Mouse (Mus musculus) midbrain, embryonic 10.5 days (tissue): ENCODE results near the gene Cops4. TPM values are rescaled to one million over a fixed set of nuclear protein-coding genes. Genes with fewer than 3 reads are reported as not detected.

Experiments
- DNase-seq: peaks from one replicate; pipeline ENCODE4 v3.0.0-alpha.2; 2017; ENCODE audit warnings: low spot score
- H3K27ac ChIP-seq: fragments of 300-500 bp; sonication (generic); replicated peaks from 2 replicates; pipeline ENCODE4 v1.5.1; 2016; ENCODE audit warnings: mild to moderate bottlenecking
- H3K27me3 ChIP-seq: fragments of 300-500 bp; sonication (generic); 2 replicates; pipeline ENCODE4 v1.6.1; 2016; ENCODE audit warnings: low read depth, mild to moderate bottlenecking; ENCODE audit not compliant: poor library complexity, severe bottlenecking
- H3K36me3 ChIP-seq: fragments of 300-500 bp; sonication (generic); 2 replicates; pipeline ENCODE4 v1.6.1; 2016; ENCODE audit warnings: mild to moderate bottlenecking, moderate library complexity
- H3K4me1 ChIP-seq: fragments of 300-500 bp; sonication (generic); 2 replicates; pipeline ENCODE4 v1.6.1; 2016
- H3K4me3 ChIP-seq: fragments of 300-500 bp; sonication (generic); 2 replicates; pipeline ENCODE4 v1.5.1; 2016; ENCODE audit warnings: mild to moderate bottlenecking, moderate library complexity
- H3K9me3 ChIP-seq: fragments of 300-500 bp; sonication (generic); replicated peaks from 2 replicates; pipeline ENCODE4 v1.6.1; 2016; ENCODE audit warnings: mild to moderate bottlenecking
- WGBS: fragments of 180-500 bp; shearing (Covaris S2); methylation state at CpG from one replicate; pipeline ENCODE4 v1.1.7; 2016; 5-methylcytosine and 5-hydroxymethylcytosine counted together
- polyA plus RNA-seq: library from polyadenylated mRNA; unstranded; fragments of >200 nt; fragmentation: Nextera tagmentation; extraction: Ambion mirVana; gene quantifications from 2 replicates; pipeline ENCODE4 v1.2.1, GENCODE M21; 2016

The Cops4 gene
- polyA plus RNA-seq, 1 experiment from 2014 or later: 245 TPM

- H3K4me3 ChIP-seq: no peak overlapping the region
- H3K36me3 ChIP-seq: no peaks in the 10 kb centered on the region
- H3K4me1 ChIP-seq: no peaks in the 10 kb centered on the region
- DNase-seq: no peak
- H3K27ac ChIP-seq: no peak overlapping the region; the same call in 1 of the 2 replicates
- 76% methylated on average over 18 of the region's 18 CpGs for whole genome bisulfite sequencing
- no peaks in the 10 kb centered on the region for H3K27me3 ChIP-seq
- H3K9me3 ChIP-seq: no peaks in the 10 kb centered on the region
Observed at GRCm38 (mm10) chr5:100569250-100569934, 51.3 kb downstream of the Cops4 start.

- DNase-seq: no peak
- Histone ChIP-seq H3K9me3 (no peaks in the 10 kb centered on the region), H3K27me3 (no peaks in the 10 kb centered on the region), H3K4me3 (no peak overlapping the region), H3K27ac (no peak overlapping the region), H3K36me3 (no peaks in the 10 kb centered on the region), H3K4me1 (no peaks in the 10 kb centered on the region)
- WGBS: 76% methylated on average over 13 of the region's 13 CpGs
Observed at GRCm38 (mm10) chr5:100569997-100570595, 52.0 kb downstream of the Cops4 start.

GRCm38 (mm10) chr5:100570716-100571115 is 52.6 kb downstream of the Cops4 start:
- Histone ChIP-seq H3K27ac (no peak overlapping the region), H3K27me3 (no peaks in the 10 kb centered on the region), H3K9me3 (no peaks in the 10 kb centered on the region), H3K4me3 (no peak overlapping the region), H3K4me1 (no peaks in the 10 kb centered on the region), H3K36me3 (no peaks in the 10 kb centered on the region)
- 49% methylated on average over 8 of the region's 8 CpGs for WGBS
- DNase-seq: no peak

GRCm38 (mm10) chr5:100572069-100572468 is 54.0 kb downstream of the Cops4 start, which contains the start of gene Plac8:
Plac8 (minus strand) TSS chr5:100572245.
- WGBS: 40% methylated on average over 7 of the region's 7 CpGs
- no peaks in the 10 kb centered on the region for H3K4me1 ChIP-seq
- no peak for DNase-seq
- no peak within 1 kb of the TSS for H3K4me3 ChIP-seq
- H3K27me3 ChIP-seq: no peaks in the 10 kb centered on the region
- H3K27ac ChIP-seq: no peak within 1 kb of the TSS
- no peaks in the 10 kb centered on the region for H3K36me3 ChIP-seq
- H3K9me3 ChIP-seq: no peaks in the 10 kb centered on the region

GRCm38 (mm10) chr5:100573256-100573655 is 55.1 kb downstream of the Cops4 start:
- no peak overlapping the region for H3K27ac ChIP-seq
- no peak for DNase-seq
- no peaks in the 10 kb centered on the region for H3K4me1 ChIP-seq
- no peak overlapping the region for H3K4me3 ChIP-seq
- no peaks in the 10 kb centered on the region for H3K36me3 ChIP-seq
- no peaks in the 10 kb centered on the region for H3K9me3 ChIP-seq
- 91% methylated on average over 5 of the region's 5 CpGs for WGBS
- no peaks in the 10 kb centered on the region for H3K27me3 ChIP-seq

- Histone ChIP-seq H3K27me3 (no peaks in the 10 kb centered on the region), H3K27ac (no peak overlapping the region), H3K9me3 (no peaks in the 10 kb centered on the region), H3K4me3 (no peak overlapping the region), H3K4me1 (no peaks in the 10 kb centered on the region), H3K36me3 (no peaks in the 10 kb centered on the region)
- 70% methylated on average over 1 of the region's 1 CpGs for WGBS
- DNase-seq: no peak
Observed at GRCm38 (mm10) chr5:100574771-100575170, 56.7 kb downstream of the Cops4 start.

GRCm38 (mm10) chr5:100578863-100579411 is 60.8 kb downstream of the Cops4 start:
- H3K27ac ChIP-seq: no peak overlapping the region
- no peaks in the 10 kb centered on the region for H3K9me3 ChIP-seq
- H3K27me3 ChIP-seq: no peaks in the 10 kb centered on the region
- 87% methylated on average over 5 of the region's 5 CpGs for WGBS
- H3K4me1 ChIP-seq: no peaks in the 10 kb centered on the region
- DNase-seq: no peak
- H3K36me3 ChIP-seq: no peaks in the 10 kb centered on the region
- H3K4me3 ChIP-seq: no peak overlapping the region

- Histone ChIP-seq H3K4me1 (no peaks in the 10 kb centered on the region), H3K4me3 (no peak overlapping the region), H3K36me3 (no peaks in the 10 kb centered on the region), H3K9me3 (no peaks in the 10 kb centered on the region), H3K27me3 (no peaks in the 10 kb centered on the region), H3K27ac (no peak overlapping the region)
- no peak for DNase-seq
- WGBS: 71% methylated on average over 11 of the region's 11 CpGs
Observed at GRCm38 (mm10) chr5:100581622-100582434, 63.7 kb downstream of the Cops4 start.

GRCm38 (mm10) chr5:100582435-100582826 is 64.3 kb downstream of the Cops4 start:
- DNase-seq: no peak
- H3K27ac ChIP-seq: no peak overlapping the region
- no peak overlapping the region for H3K4me3 ChIP-seq
- WGBS: 92% methylated on average over 5 of the region's 5 CpGs
- no peaks in the 10 kb centered on the region for H3K27me3 ChIP-seq
- no peaks in the 10 kb centered on the region for H3K36me3 ChIP-seq
- no peaks in the 10 kb centered on the region for H3K4me1 ChIP-seq
- H3K9me3 ChIP-seq: no peaks in the 10 kb centered on the region

- H3K4me3 ChIP-seq: no peak overlapping the region
- DNase-seq: no peak
- no peaks in the 10 kb centered on the region for H3K27me3 ChIP-seq
- H3K4me1 ChIP-seq: no peaks in the 10 kb centered on the region
- WGBS: 92% methylated on average over 7 of the region's 7 CpGs
- H3K9me3 ChIP-seq: no peaks in the 10 kb centered on the region
- H3K36me3 ChIP-seq: no peaks in the 10 kb centered on the region
- H3K27ac ChIP-seq: no peak overlapping the region
Observed at GRCm38 (mm10) chr5:100583066-100583465, 65.0 kb downstream of the Cops4 start.

GRCm38 (mm10) chr5:100585206-100585644 is 67.1 kb downstream of the Cops4 start:
- no peak for DNase-seq
- Histone ChIP-seq H3K27ac (no peak overlapping the region), H3K36me3 (no peaks in the 10 kb centered on the region), H3K4me1 (no peaks in the 10 kb centered on the region), H3K27me3 (no peaks in the 10 kb centered on the region), H3K4me3 (no peak overlapping the region), H3K9me3 (no peaks in the 10 kb centered on the region)
- 89% methylated on average over 8 of the region's 8 CpGs for WGBS

- 95% methylated on average over 3 of the region's 3 CpGs for WGBS
- H3K4me1 ChIP-seq: no peaks in the 10 kb centered on the region
- H3K27me3 ChIP-seq: no peaks in the 10 kb centered on the region
- no peak for DNase-seq
- no peak overlapping the region for H3K27ac ChIP-seq
- H3K4me3 ChIP-seq: no peak overlapping the region
- no peaks in the 10 kb centered on the region for H3K9me3 ChIP-seq
- no peaks in the 10 kb centered on the region for H3K36me3 ChIP-seq
Observed at GRCm38 (mm10) chr5:100585657-100586056, 67.5 kb downstream of the Cops4 start.
